Mouse (Mus musculus) liver, embryonic 13.5 days (tissue): Measurements from ENCODE around the gene Abat. TPM values are rescaled to one million over a fixed set of nuclear protein-coding genes. Genes with fewer than 3 reads are reported as not detected.
A peak's percentile ranks its signal among the peaks of the same experiment; 100 is the strongest.
"Not testable (repeated sequence)": the region's sequence is repeated elsewhere in the genome, so short reads cannot be mapped to it uniquely, and the experiment has no call there.

ENCODE experiments used
- ATAC-seq: fragments of 200-750 bp; cut with Nextera tagmentation; 2 replicates; pipeline ENCODE4 v1.8.0; 2017; ENCODE audit warnings: low read depth, mild to moderate bottlenecking, moderate number of reproducible peaks, moderate library complexity
- DNase-seq: peaks from one replicate; pipeline ENCODE4 v3.0.0; 2022
- H3K27ac ChIP-seq: fragments of 300-500 bp; sonication (generic); 2 replicates; pipeline ENCODE4 v1.5.1; 2015; ENCODE audit warnings: moderate library complexity, mild to moderate bottlenecking, inconsistent platforms
- H3K27me3 ChIP-seq: fragments of 300-500 bp; sonication (generic); 2 replicates; pipeline ENCODE4 v1.6.1; 2015; ENCODE audit warnings: mild to moderate bottlenecking, inconsistent platforms
- H3K36me3 ChIP-seq: fragments of 300-500 bp; sonication (generic); 2 replicates; pipeline ENCODE4 v1.6.1; 2015; ENCODE audit warnings: mild to moderate bottlenecking, inconsistent platforms
- H3K4me1 ChIP-seq: fragments of 300-500 bp; sonication (generic); replicated peaks from 2 replicates; pipeline ENCODE4 v1.6.1; 2015; ENCODE audit warnings: inconsistent platforms
- H3K4me2 ChIP-seq: fragments of 300-500 bp; sonication (generic); 2 replicates; pipeline ENCODE4 v1.6.1; 2015; ENCODE audit warnings: inconsistent platforms, mild to moderate bottlenecking, moderate library complexity
- H3K4me3 ChIP-seq: fragments of 300-500 bp; sonication (generic); replicated peaks from 2 replicates; pipeline ENCODE4 v1.5.1; 2015; ENCODE audit warnings: mild to moderate bottlenecking, inconsistent platforms
- H3K9ac ChIP-seq: fragments of 300-500 bp; sonication (generic); 2 replicates; pipeline ENCODE4 v1.6.1; 2015; ENCODE audit warnings: mild to moderate bottlenecking, inconsistent platforms
- H3K9me3 ChIP-seq: fragments of 300-500 bp; sonication (generic); replicated peaks from 2 replicates; pipeline ENCODE4 v1.6.1; 2016; ENCODE audit warnings: inconsistent platforms
- WGBS: fragments of 180-500 bp; shearing (Covaris S2); methylation state at CpG from one replicate; pipeline ENCODE4 v1.1.7; 2015; ENCODE audit not compliant: insufficient replicate concordance; 5-methylcytosine and 5-hydroxymethylcytosine counted together
- polyA plus RNA-seq: library from polyadenylated mRNA; unstranded; fragments of >200 nt; fragmentation: Nextera tagmentation; extraction: Ambion mirVana; gene quantifications from 2 replicates; pipeline ENCODE4 v1.2.1, GENCODE M21; 2015

The Abat gene
- polyA plus RNA-seq, 1 experiment from 2014 or later = 17.1 TPM

DNA sequence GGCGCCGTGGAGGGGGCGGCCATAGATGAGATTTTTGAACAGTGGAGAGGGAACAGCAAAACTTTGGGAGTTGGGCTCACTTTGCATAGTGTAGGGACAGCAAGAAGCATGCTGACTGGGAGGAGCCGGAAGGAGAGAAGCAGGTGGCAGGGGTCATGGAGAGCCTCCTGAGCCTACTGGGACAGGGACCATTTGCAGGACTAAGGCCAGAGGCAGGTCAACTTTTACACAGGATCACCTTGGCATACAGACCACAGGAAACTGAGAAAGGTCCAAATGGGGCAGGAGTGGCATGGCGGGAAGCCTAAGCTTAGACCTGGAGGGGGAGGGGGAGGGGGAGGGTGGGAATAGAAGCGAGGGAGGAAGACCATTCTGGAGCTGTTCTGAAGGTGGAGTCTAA, 20.2 kb downstream of the Abat start:
- H3K4me2 ChIP-seq = no peak overlapping the region
- H3K36me3 ChIP-seq = no peaks in the 10 kb centered on the region
- DNase-seq = no peak
- no peaks in the 10 kb centered on the region for H3K9me3 ChIP-seq
- ATAC-seq = no peak
- H3K4me3 ChIP-seq = no peak overlapping the region
- H3K27ac ChIP-seq = no peak overlapping the region
- 67% methylated on average over 6 of the region's 6 CpGs for WGBS
- no peaks in the 10 kb centered on the region for H3K27me3 ChIP-seq
- H3K9ac ChIP-seq = no peak overlapping the region
- H3K4me1 ChIP-seq = peaks cover 8% of the 10 kb centered on the region

DNA sequence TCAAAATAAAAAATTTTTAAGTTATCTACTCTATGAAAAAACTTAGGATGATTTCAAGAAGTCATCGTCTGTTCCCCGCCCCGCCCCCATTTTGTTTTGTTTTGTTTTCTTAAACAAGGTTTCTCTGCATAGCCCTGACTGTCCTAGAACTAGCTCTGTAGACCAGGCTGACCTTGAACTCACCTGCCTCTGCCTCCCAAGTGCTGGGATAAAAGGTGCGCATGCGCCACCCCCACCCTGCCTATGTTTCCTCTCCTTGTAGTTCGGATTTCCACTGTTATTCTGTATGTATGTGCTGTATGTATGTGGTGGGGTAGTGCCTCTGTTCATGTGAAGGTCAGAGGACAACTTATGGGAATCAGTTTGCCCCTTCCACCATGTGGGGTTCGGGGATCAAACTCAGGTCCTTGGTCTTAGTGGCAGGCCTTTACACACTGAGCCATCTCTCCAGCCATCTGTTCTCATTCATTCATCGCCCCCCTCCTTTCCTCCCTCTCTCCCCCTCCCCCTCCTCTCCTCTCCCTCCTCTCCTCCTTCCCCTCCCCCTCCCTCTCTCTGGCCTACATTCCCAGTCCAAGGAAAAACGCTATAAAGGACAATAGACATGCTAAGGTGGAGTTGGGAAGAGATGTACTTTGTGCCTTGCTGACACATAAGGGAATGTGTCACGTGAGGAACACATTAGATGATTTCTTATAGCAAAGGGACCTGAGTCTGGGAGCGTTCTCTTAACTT, 21.4 kb downstream of the Abat start:
- ATAC-seq (no peak), DNase-seq (no peak)
- H3K27ac ChIP-seq = no peak overlapping the region
- H3K27me3 ChIP-seq = no peaks in the 10 kb centered on the region
- H3K4me3 ChIP-seq = no peak overlapping the region
- WGBS = 70% methylated on average over 11 of the region's 11 CpGs
- H3K9ac ChIP-seq = no peak overlapping the region
- H3K36me3 ChIP-seq = no peaks in the 10 kb centered on the region
- H3K4me1 ChIP-seq = peaks cover 7% of the 10 kb centered on the region
- H3K9me3 ChIP-seq = no peaks in the 10 kb centered on the region
- no peak overlapping the region for H3K4me2 ChIP-seq

- DNase-seq (no peak), ATAC-seq (no peak)
- WGBS = 71% methylated on average over 6 of the region's 6 CpGs
- no peak overlapping the region for H3K4me3 ChIP-seq
- no peaks in the 10 kb centered on the region for H3K9me3 ChIP-seq
- H3K9ac ChIP-seq = no peak overlapping the region
- no peak overlapping the region for H3K4me2 ChIP-seq
- H3K36me3 ChIP-seq = no peaks in the 10 kb centered on the region
- no peaks in the 10 kb centered on the region for H3K27me3 ChIP-seq
- H3K4me1 ChIP-seq = no peaks in the 10 kb centered on the region
- H3K27ac ChIP-seq = no peak overlapping the region
Observed at GRCm38 (mm10) chr16:8535411-8535810, 22.2 kb downstream of the Abat start.

DNA sequence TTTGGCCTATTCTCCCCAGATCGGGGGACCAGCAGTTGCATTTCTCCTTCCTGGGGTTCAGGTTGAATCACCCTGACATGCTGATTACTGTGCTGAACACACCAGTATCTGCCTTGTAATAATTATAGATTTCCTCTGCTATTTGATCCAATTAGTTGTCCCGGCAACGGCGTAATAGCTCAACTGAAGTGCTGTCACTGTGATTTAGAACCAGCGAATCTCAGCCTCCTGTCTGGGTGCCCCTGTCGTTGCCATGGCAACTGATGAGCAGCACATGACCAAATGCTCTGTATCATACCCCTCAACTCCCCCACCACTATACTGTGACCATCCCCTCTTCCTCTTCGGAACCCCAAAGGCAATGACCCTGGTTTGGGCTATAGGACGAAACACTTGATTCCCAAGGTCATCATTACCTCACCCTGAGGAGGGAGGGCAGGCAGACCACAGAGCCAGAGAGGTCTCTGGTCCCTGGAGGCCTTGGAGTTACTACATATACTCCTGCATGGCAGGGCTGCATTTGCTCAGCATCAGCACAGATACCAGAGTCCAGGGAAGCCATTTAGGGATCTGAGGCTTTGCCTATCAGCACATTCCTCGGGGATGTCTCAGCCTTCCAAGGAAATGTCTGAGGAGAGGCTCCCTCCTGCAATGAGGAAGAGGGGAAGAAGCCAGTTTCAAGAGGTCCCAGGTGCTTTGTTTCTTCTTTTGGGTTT, 26.1 kb downstream of the Abat start:
- Histone ChIP-seq H3K27me3 (no peaks in the 10 kb centered on the region), H3K27ac (no peak overlapping the region)
- no peak for DNase-seq

GRCm38 (mm10) chr16:8540859-8541314, 27.7 kb downstream of the Abat start:
- H3K27me3 ChIP-seq = no peaks in the 10 kb centered on the region
- H3K36me3 ChIP-seq = no peaks in the 10 kb centered on the region
- ATAC-seq (no peak), DNase-seq (no peak)
- no peak overlapping the region for H3K9ac ChIP-seq
- no peaks in the 10 kb centered on the region for H3K9me3 ChIP-seq
- no peak overlapping the region for H3K4me2 ChIP-seq
- H3K4me1 ChIP-seq = no peaks in the 10 kb centered on the region
- H3K27ac ChIP-seq = no peak overlapping the region
- WGBS = 56% methylated on average over 3 of the region's 3 CpGs
- H3K4me3 ChIP-seq = no peak overlapping the region

More for the DNA sequence above, 26.1 kb downstream of the Abat start:
- Histone ChIP-seq H3K4me3 (no peak overlapping the region), H3K9me3 (no peaks in the 10 kb centered on the region), H3K9ac (no peak overlapping the region), H3K4me2 (no peak overlapping the region), H3K36me3 (no peaks in the 10 kb centered on the region), H3K4me1 (no peaks in the 10 kb centered on the region)
- 55% methylated on average over 9 of the region's 9 CpGs for WGBS
- ATAC-seq = no peak

DNA sequence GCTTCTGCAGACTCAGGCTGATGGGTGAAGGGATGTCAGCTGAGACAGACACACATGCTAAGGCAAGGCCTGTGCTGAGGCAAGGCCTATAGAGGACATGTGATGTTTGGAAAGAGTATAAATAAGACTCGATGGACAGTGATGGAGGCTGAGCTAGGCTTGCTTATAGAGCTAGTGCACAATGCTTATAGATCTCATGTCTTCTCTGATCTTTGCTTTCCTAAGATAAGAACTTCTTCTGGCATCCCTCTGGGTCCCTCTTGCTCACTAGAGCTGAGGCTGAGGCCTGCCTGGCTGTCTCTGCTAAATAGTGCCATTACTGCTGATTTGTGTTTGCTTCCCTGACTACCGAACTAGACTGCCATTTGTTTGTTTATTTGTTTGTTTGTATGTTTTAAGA, 34.6 kb downstream of the Abat start:
- no peak overlapping the region for H3K27ac ChIP-seq
- H3K4me3 ChIP-seq = no peak overlapping the region
- no peak for ATAC-seq
- peaks cover 4% of the 10 kb centered on the region for H3K4me1 ChIP-seq
- no peak overlapping the region for H3K4me2 ChIP-seq
- WGBS = 74% methylated on average over 2 of the region's 2 CpGs
- no peaks in the 10 kb centered on the region for H3K27me3 ChIP-seq
- H3K9me3 ChIP-seq = no peaks in the 10 kb centered on the region
- peaks cover 9% of the 10 kb centered on the region for H3K36me3 ChIP-seq
- DNase-seq = no peak
- H3K9ac ChIP-seq = no peak overlapping the region

DNA sequence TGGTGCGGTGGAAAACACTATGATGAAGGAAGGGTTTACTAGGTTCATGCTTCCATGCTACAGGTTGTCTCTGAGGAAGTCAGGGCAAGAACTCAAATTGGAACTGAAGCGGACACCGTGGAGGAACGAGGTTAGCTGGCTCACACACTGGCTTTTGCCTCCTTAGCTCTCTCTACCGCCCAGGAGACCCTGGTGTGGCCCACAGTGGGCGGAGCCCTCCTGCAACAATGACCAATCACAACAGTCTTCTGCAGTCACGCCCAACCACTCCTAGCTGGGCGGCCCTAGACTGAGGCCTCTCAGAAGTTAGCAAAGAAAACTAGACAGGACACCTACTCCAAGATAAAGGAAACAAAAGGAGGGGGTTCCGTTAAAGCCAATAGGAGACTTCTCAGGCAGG, 36.3 kb downstream of the Abat start:
- ATAC-seq (peak; percentile 75), DNase-seq (peak; percentile 27)
- no peaks in the 10 kb centered on the region for H3K9me3 ChIP-seq
- no peak overlapping the region for H3K4me3 ChIP-seq
- H3K4me2 ChIP-seq = no peak overlapping the region
- H3K4me1 ChIP-seq = peaks cover 4% of the 10 kb centered on the region
- H3K27ac ChIP-seq = no peak overlapping the region
- WGBS = 52% methylated on average over 9 of the region's 9 CpGs
- H3K27me3 ChIP-seq = no peaks in the 10 kb centered on the region
- H3K9ac ChIP-seq = no peak overlapping the region
- H3K36me3 ChIP-seq = peaks cover 9% of the 10 kb centered on the region

- WGBS = 53% methylated on average over 3 of the region's 3 CpGs
- no peaks in the 10 kb centered on the region for H3K9me3 ChIP-seq
Observed at GRCm38 (mm10) chr16:8554351-8554750, 41.1 kb downstream of the Abat start.

GRCm38 (mm10) chr16:8554751-8555150, 41.5 kb downstream of the Abat start:
- not testable (repeated sequence) for H3K4me2 ChIP-seq, DNase-seq, H3K4me3 ChIP-seq, H3K36me3 ChIP-seq, H3K9ac ChIP-seq, H3K4me1 ChIP-seq, H3K27ac ChIP-seq, ATAC-seq, H3K9me3 ChIP-seq, H3K27me3 ChIP-seq
- WGBS = 76% methylated on average over 2 of the region's 2 CpGs

More at GRCm38 (mm10) chr16:8554351-8554750, 41.1 kb downstream of the Abat start:
- Histone ChIP-seq H3K4me3 (no peak overlapping the region), H3K4me1 (peaks cover 4% of the 10 kb centered on the region), H3K4me2 (no peak overlapping the region), H3K27ac (no peak overlapping the region), H3K27me3 (no peaks in the 10 kb centered on the region), H3K36me3 (peaks cover 4% of the 10 kb centered on the region; the same call in 1 of the 2 replicates), H3K9ac (no peak overlapping the region)
- no peak for ATAC-seq
- no peak for DNase-seq

DNA sequence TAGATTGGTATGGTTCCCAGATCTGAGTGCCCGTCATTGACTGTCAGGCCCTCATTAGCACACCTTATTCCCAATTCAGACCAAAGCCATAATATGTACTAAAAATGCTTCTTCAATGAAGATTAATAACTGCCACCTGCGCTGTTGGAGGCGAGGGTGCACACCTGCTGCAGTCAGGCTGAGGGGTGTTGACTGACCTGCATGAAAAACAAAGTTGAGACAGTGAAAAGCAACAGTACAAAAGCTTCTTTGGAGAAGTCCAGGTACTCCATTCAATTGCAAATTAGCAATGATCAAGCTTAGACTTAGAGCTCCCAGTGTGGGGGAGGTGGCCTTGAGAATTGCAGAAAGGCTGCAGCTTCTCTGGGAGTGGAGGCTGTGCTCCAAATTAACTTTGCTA, 42.1 kb downstream of the Abat start:
- not testable (repeated sequence) for H3K9me3 ChIP-seq, H3K27ac ChIP-seq, H3K4me1 ChIP-seq, ATAC-seq, H3K36me3 ChIP-seq, H3K9ac ChIP-seq, H3K27me3 ChIP-seq, H3K4me3 ChIP-seq, DNase-seq, H3K4me2 ChIP-seq
- 55% methylated on average over 3 of the region's 3 CpGs for WGBS

GRCm38 (mm10) chr16:8560079-8560478, 46.9 kb downstream of the Abat start:
- Histone ChIP-seq H3K27me3 (peaks cover 9% of the 10 kb centered on the region; the same call in 1 of the 2 replicates), H3K4me1 (no peaks in the 10 kb centered on the region), H3K4me3 (no peak overlapping the region), H3K9me3 (no peaks in the 10 kb centered on the region), H3K36me3 (0 out of 2 replicates have a peak, but pooled peaks cover 3% of the 10 kb centered on the region), H3K9ac (no peak overlapping the region), H3K4me2 (no peak overlapping the region), H3K27ac (no peak overlapping the region)
- DNase-seq = no peak
- ATAC-seq = no peak
- WGBS = 81% methylated on average over 17 of the region's 17 CpGs
